Mouse (Mus musculus) lung, adult 2 months (tissue): ENCODE measurements at regions not wholly inside any gene's neighbourhood (a gene's known extent, or its start where the extent isn't known, plus 50 kb on each side); places are given as distances from the start of the nearest gene placed in this dataset.

Experiments used
- DNase-seq: peaks from one replicate; pipeline ENCODE4 v3.0.0; 2022
- H3K4me1 ChIP-seq: fragments of 200-500 bp; 2 replicates; pipeline ENCODE4 v1.6.1; 2011; ENCODE audit warnings: low read length; ENCODE audit not compliant: control insufficient read depth, insufficient read depth
- H3K4me3 ChIP-seq: fragments of 200-500 bp; replicated peaks from 2 replicates; pipeline ENCODE3; 2011; ENCODE audit warnings: low read depth, mild to moderate bottlenecking, control low read depth, low read length; ENCODE audit errors: extremely low read depth
- CTCF ChIP-seq: fragments of 200-500 bp; IDR thresholded peaks from 2 replicates; pipeline ENCODE4 v1.5.1; 2011; ENCODE audit warnings: mild to moderate bottlenecking, low read length, control low read depth; ENCODE audit not compliant: insufficient read depth
- POLR2A ChIP-seq: fragments of 200-500 bp; IDR thresholded peaks from 2 replicates; pipeline ENCODE4 v1.6.1; 2011; ENCODE audit warnings: low read depth, mild to moderate bottlenecking, control low read depth, low read length, borderline replicate concordance; ENCODE audit errors: extremely low read depth
- whole genome bisulfite sequencing: fragments of 180-500 bp; shearing (Covaris S2); methylation state at CpG from one replicate; pipeline ENCODE4 v1.1.7; 2018; 5-methylcytosine and 5-hydroxymethylcytosine counted together

- Histone ChIP-seq H3K4me1 (no peaks in the 10 kb centered on the region), H3K4me3 (no peak overlapping the region)
- WGBS, result 75% methylated on average over 15 of the region's 15 CpGs
- TF ChIP-seq CTCF, result no peak
- TF ChIP-seq POLR2A, result no peak
- DNase-seq, result no peak
These were observed 60.4 kb downstream of the Aipl1 start for GRCm38 (mm10) chr11:71976724-71977481.

GRCm38 (mm10) chr11:71971351-71971750 lies 66.0 kb downstream of the Aipl1 start:
- 56% methylated on average over 5 of the region's 5 CpGs for WGBS

GRCm38 (mm10) chr11:71962306-71962705 lies 75.0 kb downstream of the Aipl1 start:
- Histone ChIP-seq H3K4me1 (no peaks in the 10 kb centered on the region), H3K4me3 (no peak overlapping the region)
- TF ChIP-seq CTCF (no peak), POLR2A (no peak)
- WGBS, result 70% methylated on average over 3 of the region's 3 CpGs
- no peak for DNase-seq

More at GRCm38 (mm10) chr11:71971351-71971750, 66.0 kb downstream of the Aipl1 start:
- TF ChIP-seq POLR2A (no peak), CTCF (no peak)
- Histone ChIP-seq H3K4me1 (no peaks in the 10 kb centered on the region), H3K4me3 (no peak overlapping the region)
- DNase-seq, result no peak

GRCm38 (mm10) chr11:71952533-71952932 lies 84.8 kb downstream of the Aipl1 start:
- WGBS, result 79% methylated on average over 2 of the region's 2 CpGs
- H3K4me3 ChIP-seq, result no peak overlapping the region
- no peaks in the 10 kb centered on the region for H3K4me1 ChIP-seq
- no peak for DNase-seq
- TF ChIP-seq CTCF (no peak), POLR2A (no peak)

GRCm38 (mm10) chr11:71947161-71947560 lies 90.1 kb downstream of the Aipl1 start:
- TF ChIP-seq POLR2A (no peak), CTCF (no peak)
- no peak overlapping the region for H3K4me3 ChIP-seq
- 83% methylated on average over 5 of the region's 5 CpGs for WGBS
- no peaks in the 10 kb centered on the region for H3K4me1 ChIP-seq
- DNase-seq, result no peak

GRCm38 (mm10) chr11:71945098-71945413 lies 92.3 kb downstream of the Aipl1 start:
- Histone ChIP-seq H3K4me3 (no peak overlapping the region), H3K4me1 (no peaks in the 10 kb centered on the region)
- no peak for DNase-seq
- no peak for TF ChIP-seq CTCF
- TF ChIP-seq POLR2A, result no peak

GRCm38 (mm10) chr11:71944398-71945097 lies 92.8 kb downstream of the Aipl1 start:
- WGBS, result 55% methylated on average over 9 of the region's 9 CpGs
- no peak overlapping the region for H3K4me3 ChIP-seq
- TF ChIP-seq CTCF (no peak), POLR2A (no peak)
- DNase-seq, result no peak
- no peaks in the 10 kb centered on the region for H3K4me1 ChIP-seq

- Histone ChIP-seq H3K4me1 (no peaks in the 10 kb centered on the region), H3K4me3 (no peak overlapping the region)
- TF ChIP-seq POLR2A (no peak), CTCF (no peak)
- DNase-seq, result no peak
- 27% methylated on average over 3 of the region's 3 CpGs for WGBS
These were observed 93.8 kb downstream of the Aipl1 start for GRCm38 (mm10) chr11:71943512-71943911.

GRCm38 (mm10) chr11:71939066-71939465 lies 98.2 kb downstream of the Aipl1 start:
- Histone ChIP-seq H3K4me1 (no peaks in the 10 kb centered on the region), H3K4me3 (no peak overlapping the region)
- no peak for DNase-seq
- TF ChIP-seq POLR2A (no peak), CTCF (no peak)
- WGBS, result 71% methylated on average over 6 of the region's 6 CpGs

GRCm38 (mm10) chr11:71937108-71937507 lies 100.2 kb downstream of the Aipl1 start:
- Histone ChIP-seq H3K4me3 (no peak overlapping the region), H3K4me1 (no peaks in the 10 kb centered on the region)
- TF ChIP-seq POLR2A (no peak), CTCF (no peak)
- 40% methylated on average over 6 of the region's 6 CpGs for WGBS
- DNase-seq, result no peak
